Mouse (Mus musculus): ENCODE measurements around the gene Nfib.

DNA sequence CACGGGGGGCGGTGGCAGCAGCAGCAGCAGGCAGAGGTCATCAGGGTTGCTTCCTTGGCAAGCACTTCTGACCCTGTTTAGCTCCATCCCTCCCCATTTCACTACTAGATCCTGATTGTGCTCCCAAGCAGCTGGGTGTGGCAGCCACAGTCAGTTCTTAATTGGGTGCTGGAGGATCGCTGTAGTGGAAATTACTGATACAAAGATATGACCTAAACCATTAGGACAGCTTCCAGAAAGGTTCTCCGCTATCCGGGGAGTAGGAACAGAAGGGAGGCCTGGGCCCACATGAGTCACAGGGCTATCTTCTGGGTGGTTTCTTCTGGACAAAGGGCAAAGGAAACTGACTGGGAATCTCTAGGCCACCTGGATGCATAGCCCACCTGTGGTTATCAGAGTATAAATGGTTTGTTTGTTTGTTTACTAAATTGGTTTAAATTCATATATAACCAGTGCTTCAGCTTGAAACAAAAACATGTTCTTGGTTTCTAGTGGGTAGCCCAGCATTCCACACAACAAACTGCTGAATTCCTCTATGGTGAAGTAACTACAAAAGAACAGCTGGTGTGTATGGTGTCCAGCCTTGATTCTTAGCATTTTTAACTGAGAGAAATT is 64.4 kb downstream of the Nfib start:
- TF ChIP-seq POLR2A (IDR thresholded peaks at IDR 0.05; ENCODE audit: insufficient read length, low read depth) (no peak), CEBPB (IDR thresholded peaks at IDR 0.05; ENCODE audit: insufficient read depth, poor library complexity, severe bottlenecking) (no peak), MAX (IDR thresholded peaks at IDR 0.05; ENCODE audit: low read depth) (no peak), E2F4 (IDR thresholded peaks at IDR 0.05; ENCODE audit: insufficient read depth) (no peak), POLR2AphosphoS2 (IDR thresholded peaks at IDR 0.05; ENCODE audit: insufficient read length, low read depth) (no peak), MYOD1 (IDR thresholded peaks at IDR 0.05; ENCODE audit: control insufficient read depth in 1 of 3, insufficient read length in 2 of 3, low read depth in 2 of 3) (peak in 2 of 3 experiments; percentile 21 to 45), TCF12 (IDR thresholded peaks at IDR 0.05; ENCODE audit: insufficient read depth, poor library complexity, severe bottlenecking) (no peak)

All from myocyte (in vitro differentiated cells).